Mouse (Mus musculus) lung, postnatal 0 days (tissue): ENCODE measurements around the gene Leng1.

Source experiments
- CTCF ChIP-seq: IDR thresholded peaks from 2 replicates; pipeline ENCODE4 v1.5.1; 2016; ENCODE audit warnings: antibody characterized with exemption, mild to moderate bottlenecking
- EP300 ChIP-seq: IDR thresholded peaks from 2 replicates; pipeline ENCODE4 v1.6.1; 2016; ENCODE audit warnings: antibody characterized with exemption, mild to moderate bottlenecking, control low read depth

- TF ChIP-seq CTCF: no peak
- TF ChIP-seq EP300: no peak
These were observed 41.4 kb upstream of the Leng1 start for GRCm38 (mm10) chr7:3707027-3707426.
